Mouse (Mus musculus): ENCODE measurements around the gene Ugt1a8. TPM values are rescaled to one million over a fixed set of nuclear protein-coding genes. Genes with fewer than 3 reads are reported as not detected.
A peak's percentile ranks its signal among the peaks of the same experiment; 100 is the strongest.

Ugt1a8 gene
- polyA plus RNA-seq, 1 experiment from 2014 or later, result not detected

DNA sequence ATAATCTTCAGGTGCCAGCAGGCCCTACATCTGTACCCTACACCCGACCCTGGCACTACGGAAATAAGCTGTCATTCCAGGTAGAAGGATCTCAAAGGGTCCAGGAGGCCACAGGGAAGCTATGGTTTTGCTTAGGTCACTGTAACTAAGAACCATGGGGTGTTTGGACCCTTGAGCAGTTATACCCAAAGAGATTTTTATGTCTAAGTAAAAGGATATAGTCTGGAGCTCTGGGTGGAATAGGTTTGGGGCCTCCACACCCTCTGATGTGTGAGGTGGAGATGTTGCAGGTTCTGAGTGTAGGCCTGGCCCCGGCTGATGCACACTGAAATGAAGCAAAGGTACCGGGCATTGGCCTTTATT is 146.6 kb downstream of the Ugt1a8 start:
- no peak overlapping the region for H3K9ac ChIP-seq (ENCODE audit: low read length)
- H3K9me3 ChIP-seq (replicated peaks; ENCODE audit: control insufficient read depth, low read length), result peaks cover 81% of the 10 kb centered on the region
- ATAC-seq (ENCODE audit: insufficient read depth, low FRiP score), result no peak
- 63% methylated on average over 4 of the region's 4 CpGs for WGBS
- H3K4me1 ChIP-seq (ENCODE audit: control insufficient read depth, insufficient read depth, low read length), result no peaks in the 10 kb centered on the region
- H3K27ac ChIP-seq (ENCODE audit: low read length), result no peak overlapping the region
- H3K4me3 ChIP-seq (replicated peaks; ENCODE audit: low read length), result no peak overlapping the region
- no peaks in the 10 kb centered on the region for H3K36me3 ChIP-seq (ENCODE audit: control insufficient read depth, insufficient read depth, low read length)
- no peaks in the 10 kb centered on the region for H3K27me3 ChIP-seq (ENCODE audit: control insufficient read depth, insufficient read depth, low read length)
- H3K4me2 ChIP-seq (ENCODE audit: low read depth, low read length), result no peak overlapping the region

DNA sequence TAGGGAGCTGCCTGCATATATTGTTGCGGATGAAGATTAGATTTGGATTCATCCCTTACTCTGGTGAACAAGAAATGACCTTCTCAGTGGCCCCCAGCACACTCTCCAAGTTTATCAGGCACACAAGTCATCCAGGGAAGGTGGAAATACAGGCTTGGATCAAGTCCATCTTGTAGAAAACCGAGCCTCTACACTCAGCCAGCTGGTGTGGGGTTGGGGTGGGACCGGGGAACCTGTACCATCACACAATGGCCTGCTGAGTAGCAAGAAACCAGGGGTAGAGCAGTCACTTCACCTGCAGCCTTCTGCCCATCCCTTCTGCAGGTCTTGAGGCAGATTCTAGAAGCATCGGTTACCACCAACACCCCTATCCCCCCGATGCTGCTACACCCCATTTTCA is 147.0 kb downstream of the Ugt1a8 start:
- Histone ChIP-seq H3K9ac (ENCODE audit: low read length) (no peak overlapping the region), H3K4me1 (ENCODE audit: control insufficient read depth, insufficient read depth, low read length) (no peaks in the 10 kb centered on the region), H3K4me3 (replicated peaks; ENCODE audit: low read length) (no peak overlapping the region), H3K9me3 (replicated peaks; ENCODE audit: control insufficient read depth, low read length) (peaks cover 83% of the 10 kb centered on the region), H3K4me2 (ENCODE audit: low read depth, low read length) (no peak overlapping the region), H3K36me3 (ENCODE audit: control insufficient read depth, insufficient read depth, low read length) (no peaks in the 10 kb centered on the region), H3K27me3 (ENCODE audit: control insufficient read depth, insufficient read depth, low read length) (no peaks in the 10 kb centered on the region), H3K27ac (ENCODE audit: low read length) (no peak overlapping the region)
- 42% methylated on average over 5 of the region's 5 CpGs for WGBS
- no peak for ATAC-seq (ENCODE audit: insufficient read depth, low FRiP score)

DNA sequence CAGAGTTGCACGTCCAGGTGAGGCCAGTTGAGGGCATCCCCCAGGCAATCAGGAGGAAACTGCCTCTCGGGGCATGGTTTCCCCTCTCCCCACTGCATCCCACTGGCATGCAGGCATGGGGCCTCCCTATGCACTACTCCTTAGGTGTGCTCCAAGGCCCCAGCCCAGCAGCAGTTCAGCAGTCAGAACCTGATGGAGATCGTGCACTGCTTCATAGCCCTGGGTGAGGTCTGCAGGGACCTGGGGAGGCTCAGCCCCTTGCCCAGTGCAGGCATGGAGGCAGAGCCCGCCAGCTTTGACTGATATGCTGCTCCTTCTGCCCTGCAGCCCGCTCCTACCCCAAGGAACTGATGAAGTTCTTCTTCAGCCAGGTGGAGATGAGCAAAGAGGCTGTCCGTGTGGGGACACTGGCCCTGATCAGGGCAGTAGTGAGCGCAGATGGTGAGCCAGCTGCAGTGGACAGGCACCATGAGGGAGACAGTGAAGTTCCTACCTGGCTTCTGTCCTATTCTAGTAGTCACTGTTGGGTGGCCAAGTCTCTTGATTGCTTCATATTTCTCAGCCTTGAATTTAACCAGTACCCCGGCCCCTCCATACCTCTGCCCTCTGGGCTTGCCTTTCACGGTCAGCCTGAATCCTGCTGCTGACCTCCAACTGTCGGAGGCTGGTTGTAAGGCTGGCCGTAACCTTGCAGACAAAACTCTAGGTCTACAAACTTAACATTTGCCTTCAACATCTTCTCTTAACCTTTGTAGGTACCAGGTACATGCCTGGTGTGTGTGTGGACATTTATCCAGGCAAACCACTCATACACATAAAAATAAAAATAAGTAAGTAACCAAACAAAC is 147.7 kb downstream of the Ugt1a8 start:
- H3K9me3 ChIP-seq (replicated peaks; ENCODE audit: control insufficient read depth, low read length), result peaks cover 83% of the 10 kb centered on the region
- WGBS, result 61% methylated on average over 11 of the region's 11 CpGs
- no peak overlapping the region for H3K4me2 ChIP-seq (ENCODE audit: low read depth, low read length)
- ATAC-seq (ENCODE audit: insufficient read depth, low FRiP score), result 0 out of 2 replicates have a peak, but pooled peaks have one; percentile 5
- no peak overlapping the region for H3K4me3 ChIP-seq (replicated peaks; ENCODE audit: low read length)
- no peaks in the 10 kb centered on the region for H3K36me3 ChIP-seq (ENCODE audit: control insufficient read depth, insufficient read depth, low read length)
- no peak overlapping the region for H3K9ac ChIP-seq (ENCODE audit: low read length)
- no peaks in the 10 kb centered on the region for H3K4me1 ChIP-seq (ENCODE audit: control insufficient read depth, insufficient read depth, low read length)
- H3K27me3 ChIP-seq (ENCODE audit: control insufficient read depth, insufficient read depth, low read length), result no peaks in the 10 kb centered on the region
- H3K27ac ChIP-seq (ENCODE audit: low read length), result no peak overlapping the region

DNA sequence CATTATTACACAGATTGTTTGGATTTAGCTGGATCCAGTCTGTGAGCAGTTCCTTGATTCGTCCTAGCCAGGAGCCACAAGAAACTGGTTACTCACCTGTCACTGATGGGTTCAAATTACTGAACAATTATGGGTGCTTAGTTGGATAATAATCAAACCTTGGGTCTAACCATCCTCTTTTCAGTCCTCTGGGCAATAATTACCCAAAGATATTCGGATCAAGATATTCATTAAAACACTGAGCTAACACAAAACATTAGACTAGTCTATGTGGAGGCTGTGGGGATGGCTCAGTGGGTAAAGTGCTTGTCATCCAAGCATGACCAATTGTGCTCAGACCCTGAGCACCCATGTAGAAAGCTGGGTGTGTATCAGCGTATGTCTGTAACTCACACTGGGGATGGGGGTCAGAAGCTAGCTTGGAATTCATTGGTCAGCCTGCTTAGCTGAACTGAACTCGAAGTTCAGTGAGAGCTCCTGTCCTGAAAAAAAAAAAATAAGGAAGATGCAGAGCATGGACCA is 148.3 kb downstream of the Ugt1a8 start:
- Histone ChIP-seq H3K27me3 (ENCODE audit: control insufficient read depth, insufficient read depth, low read length) (no peaks in the 10 kb centered on the region), H3K4me3 (replicated peaks; ENCODE audit: low read length) (no peak overlapping the region), H3K9ac (ENCODE audit: low read length) (no peak overlapping the region), H3K27ac (ENCODE audit: low read length) (no peak overlapping the region), H3K9me3 (replicated peaks; ENCODE audit: control insufficient read depth, low read length) (peaks cover 85% of the 10 kb centered on the region), H3K36me3 (ENCODE audit: control insufficient read depth, insufficient read depth, low read length) (no peaks in the 10 kb centered on the region), H3K4me1 (ENCODE audit: control insufficient read depth, insufficient read depth, low read length) (no peaks in the 10 kb centered on the region), H3K4me2 (ENCODE audit: low read depth, low read length) (no peak overlapping the region)
- WGBS, result 61% methylated on average over 4 of the region's 4 CpGs
- ATAC-seq (ENCODE audit: insufficient read depth, low FRiP score), result no peak

DNA sequence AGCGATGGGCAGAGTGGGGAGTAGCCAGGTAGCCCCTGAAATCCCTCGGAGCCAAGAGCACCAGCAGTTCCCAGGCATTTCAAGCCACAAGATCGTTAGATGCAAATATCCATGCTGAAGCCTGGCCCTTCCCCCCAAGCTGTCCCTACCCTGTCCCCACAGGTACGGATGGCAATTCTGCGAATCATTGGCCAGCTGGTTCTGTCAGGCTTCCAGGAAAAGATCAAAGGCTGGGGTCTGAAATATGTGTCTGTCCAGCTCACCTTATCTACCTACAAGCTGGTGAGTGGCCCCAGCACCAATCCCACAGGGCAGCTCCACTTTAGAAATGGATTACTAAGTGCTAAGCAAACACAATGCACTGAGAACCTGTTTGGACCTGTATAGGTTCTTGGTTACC is 149.7 kb downstream of the Ugt1a8 start:
- ATAC-seq (ENCODE audit: insufficient read depth, low FRiP score), result no peak
- Histone ChIP-seq H3K27ac (ENCODE audit: low read length) (no peak overlapping the region), H3K9ac (ENCODE audit: low read length) (no peak overlapping the region), H3K4me1 (ENCODE audit: control insufficient read depth, insufficient read depth, low read length) (no peaks in the 10 kb centered on the region), H3K27me3 (ENCODE audit: control insufficient read depth, insufficient read depth, low read length) (no peaks in the 10 kb centered on the region), H3K4me3 (replicated peaks; ENCODE audit: low read length) (no peak overlapping the region), H3K9me3 (replicated peaks; ENCODE audit: control insufficient read depth, low read length) (peaks cover 74% of the 10 kb centered on the region), H3K4me2 (ENCODE audit: low read depth, low read length) (no peak overlapping the region), H3K36me3 (ENCODE audit: control insufficient read depth, insufficient read depth, low read length) (no peaks in the 10 kb centered on the region)
- WGBS, result 72% methylated on average over 5 of the region's 5 CpGs

DNA sequence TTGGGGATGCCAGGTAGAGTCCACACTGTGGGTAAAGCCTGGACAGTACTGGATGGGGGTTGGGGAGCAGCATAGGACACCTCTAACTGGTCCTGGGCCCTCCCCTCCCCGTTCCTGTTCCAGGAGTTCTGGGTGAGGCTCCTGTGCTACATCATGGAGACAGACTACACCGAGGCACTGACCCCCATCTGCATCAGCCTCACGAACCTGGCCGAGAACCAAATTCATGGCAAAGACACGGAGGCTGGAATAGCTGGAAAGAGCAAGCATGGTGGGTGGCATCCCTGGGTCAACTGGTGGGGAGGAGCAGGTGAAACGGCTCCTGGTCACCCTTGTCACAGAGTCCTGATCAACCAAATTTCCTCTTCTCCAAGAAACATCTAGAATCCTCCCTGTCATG is 151.2 kb downstream of the Ugt1a8 start:
- no peaks in the 10 kb centered on the region for H3K36me3 ChIP-seq (ENCODE audit: control insufficient read depth, insufficient read depth, low read length)
- H3K27ac ChIP-seq (ENCODE audit: low read length), result no peak overlapping the region
- no peak overlapping the region for H3K4me3 ChIP-seq (replicated peaks; ENCODE audit: low read length)
- peaks cover 66% of the 10 kb centered on the region for H3K9me3 ChIP-seq (replicated peaks; ENCODE audit: control insufficient read depth, low read length)
- H3K27me3 ChIP-seq (ENCODE audit: control insufficient read depth, insufficient read depth, low read length), result no peaks in the 10 kb centered on the region
- peak; percentile 7; the same call in 1 of the 2 replicates for ATAC-seq (ENCODE audit: insufficient read depth, low FRiP score)
- WGBS, result 74% methylated on average over 6 of the region's 6 CpGs
- no peak overlapping the region for H3K4me2 ChIP-seq (ENCODE audit: low read depth, low read length)
- H3K4me1 ChIP-seq (ENCODE audit: control insufficient read depth, insufficient read depth, low read length), result no peaks in the 10 kb centered on the region
- H3K9ac ChIP-seq (ENCODE audit: low read length), result no peak overlapping the region

DNA sequence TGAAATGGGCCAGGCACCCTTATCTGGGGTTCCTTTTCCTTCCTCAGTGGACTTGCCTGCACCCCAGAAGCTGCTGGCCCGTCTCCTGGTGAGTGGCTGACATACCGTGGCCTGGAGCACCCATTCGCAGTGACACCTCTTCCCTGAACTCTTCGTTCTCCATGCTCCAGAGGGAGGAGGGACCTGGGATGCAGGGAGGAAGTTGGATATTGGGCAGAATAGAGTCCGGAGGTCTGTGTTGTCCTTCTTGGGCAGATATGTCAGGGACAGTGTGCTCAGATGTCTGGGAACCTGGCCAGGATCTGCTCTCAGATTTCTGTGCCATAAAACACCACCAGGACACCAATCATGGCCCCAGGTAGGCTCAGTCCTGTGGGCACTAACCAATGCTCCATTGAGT is 152.5 kb downstream of the Ugt1a8 start:
- no peak overlapping the region for H3K9ac ChIP-seq (ENCODE audit: low read length)
- peaks cover 55% of the 10 kb centered on the region for H3K9me3 ChIP-seq (replicated peaks; ENCODE audit: control insufficient read depth, low read length)
- H3K4me2 ChIP-seq (ENCODE audit: low read depth, low read length), result no peak overlapping the region
- 72% methylated on average over 5 of the region's 5 CpGs for WGBS
- H3K36me3 ChIP-seq (ENCODE audit: control insufficient read depth, insufficient read depth, low read length), result no peaks in the 10 kb centered on the region
- no peaks in the 10 kb centered on the region for H3K4me1 ChIP-seq (ENCODE audit: control insufficient read depth, insufficient read depth, low read length)
- no peak overlapping the region for H3K4me3 ChIP-seq (replicated peaks; ENCODE audit: low read length)
- H3K27ac ChIP-seq (ENCODE audit: low read length), result no peak overlapping the region
- no peak for ATAC-seq (ENCODE audit: insufficient read depth, low FRiP score)
- no peaks in the 10 kb centered on the region for H3K27me3 ChIP-seq (ENCODE audit: control insufficient read depth, insufficient read depth, low read length)

DNA sequence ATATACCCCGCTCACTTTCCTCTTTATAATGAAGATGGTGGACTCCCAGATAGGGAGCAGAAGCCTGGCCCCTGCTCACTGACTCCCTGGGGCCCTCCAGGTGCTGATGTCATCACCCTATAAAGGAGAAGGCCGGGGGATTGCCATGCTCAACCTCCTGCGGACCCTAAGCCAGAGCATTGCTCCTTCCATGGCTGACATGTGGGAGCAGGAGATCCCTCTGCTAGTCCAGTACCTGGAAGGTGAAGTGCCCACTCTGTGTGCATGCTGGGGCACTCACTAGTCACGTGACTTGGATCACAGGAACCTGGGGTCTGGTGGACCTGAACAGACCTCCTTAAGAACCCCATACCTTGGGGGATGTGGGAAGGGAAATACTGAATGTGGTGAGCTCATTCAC is 153.0 kb downstream of the Ugt1a8 start:
- H3K27ac ChIP-seq (ENCODE audit: low read length), result no peak overlapping the region
- no peak for ATAC-seq (ENCODE audit: insufficient read depth, low FRiP score)
- H3K36me3 ChIP-seq (ENCODE audit: control insufficient read depth, insufficient read depth, low read length), result no peaks in the 10 kb centered on the region
- H3K27me3 ChIP-seq (ENCODE audit: control insufficient read depth, insufficient read depth, low read length), result no peaks in the 10 kb centered on the region
- H3K4me2 ChIP-seq (ENCODE audit: low read depth, low read length), result no peak overlapping the region
- no peak overlapping the region for H3K4me3 ChIP-seq (replicated peaks; ENCODE audit: low read length)
- peaks cover 50% of the 10 kb centered on the region for H3K9me3 ChIP-seq (replicated peaks; ENCODE audit: control insufficient read depth, low read length)
- no peak overlapping the region for H3K9ac ChIP-seq (ENCODE audit: low read length)
- 68% methylated on average over 4 of the region's 4 CpGs for WGBS
- no peaks in the 10 kb centered on the region for H3K4me1 ChIP-seq (ENCODE audit: control insufficient read depth, insufficient read depth, low read length)

DNA sequence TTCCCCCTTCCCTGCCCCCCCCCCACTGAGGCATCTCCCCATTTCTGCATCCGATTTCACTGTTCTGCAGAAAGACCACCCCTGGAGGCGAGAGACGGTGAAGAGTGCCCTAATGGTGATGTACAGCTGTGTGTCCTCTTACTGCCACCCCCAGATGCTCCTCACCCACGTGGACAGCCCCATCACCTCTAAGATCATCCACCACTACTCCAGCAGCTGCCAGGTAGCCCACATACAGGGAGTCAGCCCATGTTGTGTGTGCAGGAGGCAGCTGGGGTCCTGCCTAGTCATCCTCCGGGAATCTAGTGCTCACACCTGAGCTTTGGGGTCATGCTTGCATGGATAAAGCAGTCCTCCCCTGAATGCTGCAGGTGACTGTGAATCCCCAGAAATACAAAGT is 156.2 kb downstream of the Ugt1a8 start:
- Histone ChIP-seq H3K36me3 (ENCODE audit: control insufficient read depth, insufficient read depth, low read length) (no peaks in the 10 kb centered on the region), H3K27me3 (ENCODE audit: control insufficient read depth, insufficient read depth, low read length) (no peaks in the 10 kb centered on the region), H3K4me2 (ENCODE audit: low read depth, low read length) (no peak overlapping the region), H3K9ac (ENCODE audit: low read length) (no peak overlapping the region), H3K4me1 (ENCODE audit: control insufficient read depth, insufficient read depth, low read length) (no peaks in the 10 kb centered on the region), H3K9me3 (replicated peaks; ENCODE audit: control insufficient read depth, low read length) (peaks cover 37% of the 10 kb centered on the region), H3K27ac (ENCODE audit: low read length) (no peak overlapping the region), H3K4me3 (replicated peaks; ENCODE audit: low read length) (no peak overlapping the region)
- WGBS, result 62% methylated on average over 5 of the region's 5 CpGs
- no peak for ATAC-seq (ENCODE audit: insufficient read depth, low FRiP score)

Measured in stomach, embryonic 16.5 days (tissue).